Mouse (Mus musculus) adrenal gland, postnatal 10 days (tissue): ENCODE data around the gene Efcab8. TPM values are rescaled to one million over a fixed set of nuclear protein-coding genes. Genes with fewer than 3 reads are reported as not detected.
A peak's percentile ranks its signal among the peaks of the same experiment; 100 is the strongest.
"Not testable (repeated sequence)": the region's sequence is repeated elsewhere in the genome, so short reads cannot be mapped to it uniquely, and the experiment has no call there.

ENCODE experiments used
- DNase-seq: peaks from one replicate; pipeline ENCODE4 v3.0.0; 2021; ENCODE audit warnings: mixed read lengths
- total RNA-seq, 2 experiments: library from RNA; stranded (reverse); gene quantifications; 2 replicates each; pipeline ENCODE4 v1.2.3; 2021

The Efcab8 gene
- total RNA-seq, 2 experiments from 2014 or later = 0.18 to 0.30 TPM

DNA sequence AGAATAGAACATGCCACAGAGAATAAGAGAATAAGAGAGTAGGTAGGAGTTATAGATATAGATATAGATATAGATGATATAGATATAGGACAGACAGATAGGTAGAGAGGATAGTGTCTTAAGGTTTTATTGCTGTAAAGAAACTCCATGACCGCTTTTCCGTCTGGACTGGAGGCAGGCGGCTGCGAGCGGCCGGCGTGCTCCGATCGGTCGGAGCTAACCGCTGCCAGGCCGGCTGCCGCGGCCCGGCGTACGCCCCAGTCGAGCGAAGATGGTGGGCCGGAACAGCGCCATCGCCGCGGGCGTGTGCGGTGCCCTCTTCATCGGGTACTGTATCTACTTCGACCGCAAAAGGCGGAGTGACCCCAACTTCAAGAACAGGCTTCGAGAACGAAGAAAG lies 46.2 kb downstream of the Efcab8 start:
- not testable (repeated sequence) for DNase-seq

DNA sequence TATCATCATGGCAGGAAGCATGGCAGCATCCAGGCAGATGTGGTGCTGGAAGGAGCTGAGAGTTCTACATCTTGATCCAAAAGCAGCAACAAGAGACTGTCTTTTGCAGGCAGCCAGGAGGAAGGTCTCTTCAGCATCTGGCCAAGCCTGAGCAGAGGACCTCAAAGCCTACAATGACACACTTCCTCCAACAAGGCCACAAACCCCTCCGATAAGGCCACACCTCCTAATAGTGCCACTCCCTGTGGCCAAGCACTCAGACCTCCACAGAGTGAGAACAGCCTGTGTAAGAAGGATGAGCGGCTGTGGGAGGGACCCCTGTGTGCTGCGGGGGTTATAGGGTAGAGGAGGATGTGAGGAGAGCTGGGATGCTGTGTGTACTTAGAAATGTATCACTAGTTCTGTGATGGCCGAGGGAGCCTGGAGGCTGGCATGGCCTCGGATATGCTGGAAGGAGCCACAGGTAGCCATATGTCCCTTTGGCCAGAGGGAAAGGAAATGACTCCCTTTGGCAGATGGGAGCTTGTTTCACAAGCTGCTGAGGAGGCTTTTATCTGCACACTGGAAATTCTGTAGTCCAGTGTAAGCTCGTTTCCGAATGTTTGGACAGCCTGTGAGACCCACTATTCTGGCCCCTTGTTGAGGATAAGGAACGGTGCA lies 47.6 kb downstream of the Efcab8 start:
- no peak for DNase-seq

DNA sequence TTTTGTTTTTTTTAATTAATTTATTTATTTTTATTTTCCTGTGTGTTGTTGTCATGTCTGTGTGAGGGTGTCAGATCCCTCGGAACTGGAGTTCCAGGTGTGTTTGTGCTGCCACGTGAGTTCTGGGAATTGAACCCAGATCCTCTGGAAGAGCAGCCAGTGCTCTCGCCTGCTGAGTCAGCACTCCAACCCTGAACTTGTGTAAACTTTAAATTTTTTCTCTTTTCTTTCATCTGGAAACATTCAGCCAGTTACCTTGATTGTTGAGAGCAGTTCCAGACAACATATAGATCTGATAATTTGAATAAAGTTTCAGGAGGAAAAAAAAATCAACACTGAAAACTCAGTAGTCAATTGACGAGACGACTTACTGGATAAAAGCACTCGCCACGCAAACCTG lies 49.0 kb downstream of the Efcab8 start:
- DNase-seq = no peak

- peak; percentile 31 for DNase-seq
Measured at GRCm38 (mm10) chr2:153833291-153833690, 53.6 kb downstream of the Efcab8 start.

DNA sequence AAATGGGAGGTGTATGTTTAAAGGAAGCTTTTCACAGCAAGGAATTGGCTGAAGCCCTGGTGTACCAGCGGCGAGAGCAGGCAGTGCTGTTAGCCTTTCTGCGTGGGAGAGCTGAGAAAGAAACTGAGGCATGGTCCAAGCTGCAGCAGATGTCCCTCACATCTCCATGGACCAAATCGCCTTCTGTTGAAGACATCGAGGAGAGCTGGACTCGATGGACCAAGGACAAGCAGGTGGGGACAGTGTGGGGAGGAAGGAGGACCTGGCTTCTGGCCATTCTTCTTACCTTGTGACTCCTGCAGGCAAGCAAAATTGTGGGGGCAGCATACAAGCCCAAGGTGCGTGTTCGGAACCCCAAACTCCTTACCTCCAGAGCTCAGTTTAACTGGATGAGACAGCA lies 63.1 kb downstream of the Efcab8 start:
- DNase-seq = no peak

DNA sequence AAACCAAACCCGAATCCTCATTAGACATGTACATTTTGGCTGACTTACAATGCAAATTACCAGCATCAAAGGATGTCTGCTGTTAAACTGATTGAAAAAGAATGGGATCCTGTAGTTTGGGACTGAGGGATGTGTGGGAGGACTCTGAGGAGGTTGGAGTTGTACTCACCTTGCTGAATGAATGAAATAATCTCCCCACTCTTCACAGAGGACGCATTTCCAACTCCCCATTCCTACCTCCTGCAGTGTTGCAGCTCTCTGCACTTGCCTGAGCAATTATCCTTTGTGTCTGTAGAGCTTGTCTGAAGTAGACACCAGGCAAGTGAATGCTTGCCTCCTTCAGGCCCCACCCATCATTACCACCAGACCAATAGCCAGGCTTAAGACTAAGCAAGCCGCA lies 68.7 kb downstream of the Efcab8 start:
- DNase-seq = no peak

DNA sequence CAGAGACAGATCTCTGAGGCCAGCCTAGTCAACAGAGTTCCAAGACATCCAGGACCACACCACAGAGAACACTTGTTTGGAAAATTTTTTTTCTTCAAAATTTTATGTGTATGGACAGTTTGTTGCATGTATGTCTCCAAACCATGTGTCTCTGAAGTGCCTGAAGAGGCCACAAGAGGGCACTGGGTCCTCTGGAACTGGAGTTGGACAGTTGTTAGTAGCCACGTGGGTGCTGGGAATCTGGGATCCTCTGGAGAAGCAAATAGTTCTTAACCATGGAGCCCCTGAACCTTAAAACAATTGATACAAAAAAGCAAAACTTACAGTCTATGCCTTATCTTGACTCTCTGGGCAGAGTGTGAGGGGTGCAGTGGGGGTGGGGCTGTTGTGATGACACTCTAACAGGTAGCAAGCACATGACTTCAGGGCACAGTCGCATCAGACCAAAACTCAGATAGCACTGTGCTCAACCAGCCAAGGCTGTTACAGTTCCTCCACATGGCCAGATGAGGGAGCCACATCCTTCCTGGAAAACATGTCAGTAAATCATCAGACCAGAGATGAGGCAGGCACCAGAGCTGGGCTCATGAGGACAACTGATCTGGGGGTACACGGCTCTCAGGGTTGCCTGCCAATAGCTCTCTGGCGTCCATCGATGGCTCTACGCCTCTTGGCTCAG lies 70.8 kb downstream of the Efcab8 start:
- peak; percentile 23 for DNase-seq

GRCm38 (mm10) chr2:153851030-153851360 lies 71.3 kb downstream of the Efcab8 start:
- peak; percentile 81 for DNase-seq

DNA sequence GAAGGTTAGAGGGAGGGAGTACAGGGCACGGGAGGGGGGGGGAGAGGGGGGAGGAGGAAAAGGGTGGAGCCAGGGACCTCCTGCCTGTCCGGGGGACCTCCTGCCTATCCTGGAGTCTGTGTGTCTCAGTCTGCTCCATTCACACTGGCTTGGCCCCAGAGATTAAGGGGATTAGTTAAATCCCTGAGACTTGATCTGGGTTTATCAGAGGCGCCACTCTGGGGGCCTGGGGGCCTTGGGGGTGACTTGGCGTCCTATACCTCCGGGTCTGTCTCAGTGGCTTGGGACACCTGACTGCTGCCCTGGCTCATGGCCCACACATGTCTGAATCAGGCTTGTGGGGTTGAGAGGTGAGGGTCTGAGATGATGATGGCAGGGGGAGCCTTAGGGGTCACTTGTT lies 73.8 kb downstream of the Efcab8 start:
- no peak for DNase-seq

DNA sequence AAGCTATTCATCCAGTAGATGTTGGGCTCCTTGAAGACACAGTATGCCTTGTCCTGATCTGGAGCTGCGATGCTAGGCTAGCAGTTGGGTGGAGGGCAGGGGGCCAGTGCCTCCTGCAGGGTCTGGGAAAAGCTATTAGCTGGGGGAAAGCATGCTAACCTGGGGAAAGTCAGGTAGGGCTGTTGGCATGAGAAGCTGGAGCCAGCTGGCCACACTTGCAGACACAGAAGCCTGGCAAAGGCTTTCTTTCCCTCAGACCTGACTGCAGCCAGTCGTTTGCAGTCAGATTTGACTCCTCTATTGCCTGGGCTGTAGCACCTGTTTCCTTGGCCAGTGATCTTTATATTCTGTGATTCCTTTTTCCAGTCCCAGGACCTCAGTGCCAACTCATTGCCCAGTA lies 79.8 kb downstream of the Efcab8 start:
- no peak for DNase-seq

DNA sequence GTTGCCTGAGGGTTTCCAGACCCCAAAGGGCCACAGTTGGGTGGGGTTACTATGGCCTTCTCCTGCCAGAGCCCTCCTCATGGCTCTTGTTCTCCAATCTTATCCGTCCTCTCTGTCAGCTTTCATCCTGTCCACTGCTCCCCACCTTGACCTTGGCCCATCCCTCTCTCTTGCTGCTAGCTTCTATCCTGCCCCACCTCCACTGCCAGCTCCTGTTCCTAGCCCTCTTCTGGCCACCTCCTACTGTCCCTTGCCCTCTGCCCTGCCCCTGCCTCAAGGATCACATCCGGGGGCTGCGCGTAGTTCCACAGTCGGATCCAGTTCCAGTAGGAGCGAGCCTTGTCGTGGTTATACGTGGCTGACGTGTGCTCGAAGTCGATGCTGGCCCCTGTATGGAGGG lies 80.6 kb downstream of the Efcab8 start:
- no peak for DNase-seq

DNA sequence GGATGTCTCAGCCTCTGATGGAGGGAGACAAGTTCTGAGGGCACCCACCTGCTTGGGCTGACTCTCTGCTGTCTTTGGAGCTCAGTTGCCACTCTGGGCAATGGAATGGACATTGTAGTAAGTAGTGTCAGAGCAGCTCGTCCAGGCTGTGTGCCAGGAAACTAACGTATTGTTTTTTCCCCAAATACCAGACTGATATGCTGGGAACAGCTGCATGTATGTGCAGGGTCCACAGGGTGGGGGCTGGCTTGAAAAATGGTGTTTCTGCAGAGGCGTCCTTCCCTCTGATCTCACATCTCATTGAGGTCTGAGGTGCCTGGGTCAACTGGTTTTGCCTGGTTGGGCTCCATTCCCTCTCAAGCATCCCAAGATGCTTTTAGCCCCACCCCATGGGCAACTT lies 81.0 kb downstream of the Efcab8 start:
- no peak for DNase-seq

- DNase-seq = no peak
Measured at GRCm38 (mm10) chr2:153861960-153862359, 82.2 kb downstream of the Efcab8 start.

DNA sequence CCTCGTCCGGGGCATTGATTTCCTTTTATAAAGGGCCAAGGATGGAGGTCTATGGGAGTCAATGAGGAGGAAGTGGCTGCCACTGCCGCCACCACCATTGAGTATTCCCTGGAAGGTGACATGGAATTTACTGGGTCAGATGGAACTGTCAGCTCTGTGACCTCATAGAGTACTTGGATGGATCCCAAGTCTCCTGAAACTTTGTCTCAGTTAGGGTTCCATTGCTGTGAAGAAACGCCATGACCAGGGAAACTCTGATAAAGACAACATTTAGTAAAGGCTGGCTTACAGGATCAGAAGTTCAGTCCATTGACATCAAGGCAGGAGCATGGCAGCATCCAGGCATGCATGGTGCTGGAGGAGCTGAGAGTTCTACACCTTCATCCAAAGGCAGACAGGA lies 91.3 kb downstream of the Efcab8 start, which contains the start of gene Sun5:
Sun5 (minus strand) TSS at position 101 of the 400 bp plus-strand sequence.
- no peak for DNase-seq

GRCm38 (mm10) chr2:153874745-153875144 lies 95.0 kb downstream of the Efcab8 start, which contains the start of gene Bpifb2:
Bpifb2 (plus strand) TSS chr2:153875045.
- no peak for DNase-seq

Other genes starting within 250 kb of the Efcab8 start
- 10 to 100 TPM; 14.1 to 21.3 TPM for gene Nol4l, start 250.0 kb upstream of the Efcab8 start, total RNA-seq
- 10 to 100 TPM; 31.6 to 33.0 TPM for gene Commd7, start 147.2 kb upstream of the Efcab8 start, total RNA-seq
- gene Dnmt3b, start 130.5 kb upstream of the Efcab8 start, total RNA-seq = 1 to 10 TPM; 4.3 to 6.5 TPM
- gene Dnmt3c, start 83.3 kb upstream of the Efcab8 start, total RNA-seq = not detected
- 100 to 1,000 TPM; 107 to 115 TPM for gene Mapre1, start 38.7 kb upstream of the Efcab8 start, total RNA-seq
- not detected for gene Sun5, start 91.2 kb downstream of the Efcab8 start, total RNA-seq
- gene Bpifb2, start 95.1 kb downstream of the Efcab8 start, total RNA-seq = under 1 TPM in 1 of 2 experiments, not detected in 1; 0.15 TPM
- gene Bpifb6, start 120.5 kb downstream of the Efcab8 start, total RNA-seq = 1 to 10 TPM; 1.2 to 1.7 TPM
- not detected for gene Bpifb3, start 138.3 kb downstream of the Efcab8 start, total RNA-seq
- not detected for gene Bpifb4, start 158.3 kb downstream of the Efcab8 start, total RNA-seq
- gene Bpifa6, start 195.0 kb downstream of the Efcab8 start, total RNA-seq = not detected
- under 1 TPM; 0.70 to 0.75 TPM for gene Bpifa2, start 228.3 kb downstream of the Efcab8 start, total RNA-seq